16 mouse cellular contexts compared by ENCODE assay signal in genomic region chr17:14445611-14446010, GRCm38 (mm10).
"Had no signal": no experiment of that assay in that cellular context is flagged by ENCODE, and none has a peak within 500 bp of the region (broad histone marks: within the 10 kb centered on the region; RNA-seq: fewer than 3 reads in every experiment).

No protein-coding gene starts in this region.

- H3K4me3 ChIP-seq: midbrain, embryonic 10.5 days; midbrain, embryonic 12.5 days; myocyte; neural tube, embryonic 12.5 days; stomach, embryonic 15.5 days had no signal

- H3K9ac ChIP-seq: lung, embryonic 14.5 days; midbrain, embryonic 12.5 days; neural tube, embryonic 12.5 days; stomach, embryonic 15.5 days had no signal

- DNase-seq: lung, adult 18-20 months; lung, embryonic 14.5 days; lung, postnatal 10 days; lung, postnatal 4 days; midbrain, embryonic 14.5 days; right cerebral cortex, postnatal 14 days; thymus, adult 2 months; thymus, postnatal 25 days; thymus, postnatal 4 days had no signal

- H3K9me3 ChIP-seq: midbrain, embryonic 10.5 days; midbrain, embryonic 12.5 days; neural tube, embryonic 12.5 days; stomach, embryonic 15.5 days had no signal

- ATAC-seq: midbrain, embryonic 16.5 days had no signal

- H3K27me3 ChIP-seq: midbrain, embryonic 12.5 days; neural tube, embryonic 12.5 days; stomach, embryonic 15.5 days had no signal

- H3K27ac ChIP-seq: midbrain, embryonic 10.5 days; midbrain, embryonic 12.5 days; neural tube, embryonic 12.5 days; stomach, embryonic 15.5 days; stomach, postnatal 0 days had no signal

- H3K4me1 ChIP-seq: midbrain, embryonic 12.5 days; neural tube, embryonic 12.5 days; stomach, embryonic 15.5 days had no signal

- H3K4me2 ChIP-seq: lung, embryonic 14.5 days; midbrain, embryonic 12.5 days; neural tube, embryonic 12.5 days; stomach, embryonic 15.5 days had no signal

- H3K36me3 ChIP-seq: midbrain, embryonic 10.5 days; midbrain, embryonic 12.5 days; neural tube, embryonic 12.5 days; stomach, embryonic 15.5 days had no signal
